Mouse (Mus musculus) CH12.LX (cell line): ENCODE results near the gene Pdcd1lg2.

Experiments used
- CTCF ChIP-seq, 2 experiments: IDR thresholded peaks in 1 of 2; conservative IDR thresholded peaks in 1 of 2; 2 replicates each; pipeline ENCODE4 v1.5.1; 2011 to 2012; ENCODE audit warnings: low read depth in 2 of 2, low read length in 2 of 2, improper control_type of control experiment in 1 of 2, inconsistent platforms in 1 of 2, mild to moderate bottlenecking in 1 of 2, moderate library complexity in 1 of 2
- ELF1 ChIP-seq: IDR thresholded peaks from 2 replicates; pipeline ENCODE4 v1.6.1; 2014; ENCODE audit warnings: low read depth, mild to moderate bottlenecking, inconsistent platforms, low read length, improper control_type of control experiment
- EP300 ChIP-seq: IDR thresholded peaks from 2 replicates; pipeline ENCODE4 v1.6.1; 2011; ENCODE audit warnings: low read length, improper control_type of control experiment
- HCFC1 ChIP-seq: IDR thresholded peaks from 2 replicates; pipeline ENCODE4 v1.6.1; 2012; ENCODE audit warnings: low read depth, mild to moderate bottlenecking, inconsistent platforms, low read length, improper control_type of control experiment
- MAX ChIP-seq: IDR thresholded peaks from 2 replicates; pipeline ENCODE4 v1.6.1; 2011; ENCODE audit warnings: low read length, improper control_type of control experiment
- NELFE ChIP-seq: IDR thresholded peaks from 2 replicates; pipeline ENCODE4 v1.6.1; 2011; ENCODE audit warnings: low read depth, low read length, improper control_type of control experiment
- NRF1 ChIP-seq: IDR thresholded peaks from 2 replicates; pipeline ENCODE4 v1.6.1; 2014; ENCODE audit warnings: low read depth, mild to moderate bottlenecking, inconsistent platforms, low read length, improper control_type of control experiment, moderate library complexity
- POLR2A ChIP-seq: IDR thresholded peaks from 2 replicates; pipeline ENCODE4 v1.6.1; 2011; ENCODE audit warnings: low read depth, mild to moderate bottlenecking, improper control_type of control experiment, low read length
- TBP ChIP-seq: conservative IDR thresholded peaks from 2 replicates; pipeline ENCODE4 v1.6.1; 2011; ENCODE audit warnings: low read depth, low read length, improper control_type of control experiment
- USF1 ChIP-seq: IDR thresholded peaks from 2 replicates; pipeline ENCODE4 v1.6.1; 2014; ENCODE audit warnings: low read depth, mild to moderate bottlenecking, inconsistent platforms, low read length, improper control_type of control experiment
- USF2 ChIP-seq: conservative IDR thresholded peaks from 2 replicates; pipeline ENCODE4 v1.6.1; 2011; ENCODE audit warnings: low read depth, low read length, improper control_type of control experiment
- ZNF384 ChIP-seq: IDR thresholded peaks from 2 replicates; pipeline ENCODE4 v1.6.1; 2012; ENCODE audit warnings: low read depth, low read length, improper control_type of control experiment, inconsistent platforms

GRCm38 (mm10) chr19:29372621-29373020 lies 38.1 kb upstream of the Pdcd1lg2 start:
- no peak for TF ChIP-seq CTCF (conservative IDR thresholded peaks at IDR 0.05 in 1 of 2, IDR thresholded peaks at IDR 0.05 in 1 of 2; ENCODE audit: low read depth in 2 of 2, low read length in 2 of 2)
- no peak for TF ChIP-seq USF2
- no peak for TF ChIP-seq ELF1
- no peak for TF ChIP-seq USF1
- no peak for TF ChIP-seq HCFC1
- no peak for TF ChIP-seq POLR2A
- no peak for TF ChIP-seq ZNF384
- TF ChIP-seq NRF1, result no peak
- no peak for TF ChIP-seq MAX
- no peak for TF ChIP-seq EP300
- TF ChIP-seq TBP, result no peak
- no peak for TF ChIP-seq NELFE
